Mouse (Mus musculus) heart, embryonic 11.5 days (tissue): ENCODE measurements around the gene Ust. TPM values are rescaled to one million over a fixed set of nuclear protein-coding genes. Genes with fewer than 3 reads are reported as not detected.
A peak's percentile ranks its signal among the peaks of the same experiment; 100 is the strongest.

ENCODE experiments used
- ATAC-seq: fragments of 200-750 bp; cut with Nextera tagmentation; replicated peaks from 2 replicates; pipeline ENCODE4 v1.8.0; 2017; ENCODE audit warnings: moderate library complexity; ENCODE audit not compliant: insufficient number of reproducible peaks, low FRiP score, low TSS enrichment
- H3K27ac ChIP-seq: fragments of 300-500 bp; sonication (generic); 2 replicates; pipeline ENCODE4 v1.5.1; 2014; ENCODE audit warnings: mild to moderate bottlenecking, low read depth, low read length
- H3K27me3 ChIP-seq: fragments of 300-500 bp; sonication (generic); 2 replicates; pipeline ENCODE4 v1.6.1; 2014; ENCODE audit warnings: mild to moderate bottlenecking, low read length, mixed read lengths; ENCODE audit not compliant: control insufficient read depth, insufficient read depth
- H3K36me3 ChIP-seq: fragments of 300-500 bp; sonication (generic); 2 replicates; pipeline ENCODE4 v1.6.1; 2014; ENCODE audit warnings: mild to moderate bottlenecking, low read length, moderate library complexity, mixed read lengths; ENCODE audit not compliant: control insufficient read depth, insufficient read depth
- H3K4me1 ChIP-seq: fragments of 300-500 bp; sonication (generic); 2 replicates; pipeline ENCODE4 v1.6.1; 2014; ENCODE audit warnings: low read length; ENCODE audit not compliant: control insufficient read depth, insufficient read depth
- H3K4me2 ChIP-seq: fragments of 300-500 bp; sonication (generic); 2 replicates; pipeline ENCODE4 v1.6.1; 2014; ENCODE audit warnings: mild to moderate bottlenecking, moderate library complexity
- H3K4me3 ChIP-seq: fragments of 300-500 bp; sonication (generic); 2 replicates; pipeline ENCODE4 v1.5.1; 2014; ENCODE audit warnings: low read depth, low read length
- H3K9ac ChIP-seq: fragments of 300-500 bp; sonication (generic); 2 replicates; pipeline ENCODE4 v1.6.1; 2014; ENCODE audit warnings: mild to moderate bottlenecking, low read depth, low read length, moderate library complexity
- H3K9me3 ChIP-seq: fragments of 300-500 bp; sonication (generic); replicated peaks from 2 replicates; pipeline ENCODE4 v1.6.1; 2016; ENCODE audit warnings: low read length; ENCODE audit not compliant: control insufficient read depth
- WGBS: fragments of 180-500 bp; shearing (Covaris S2); extraction: QIAGEN DNeasy Blood & Tissue Kit; methylation state at CpG from one replicate; pipeline ENCODE4 v1.1.7; 2014; ENCODE audit not compliant: insufficient replicate concordance; 5-methylcytosine and 5-hydroxymethylcytosine counted together
- polyA plus RNA-seq: library from polyadenylated mRNA; unstranded; fragments of >200 nt; fragmentation: Nextera tagmentation; extraction: Ambion mirVana; gene quantifications from 2 replicates; pipeline ENCODE4 v1.2.1, GENCODE M21; 2014

Ust gene
- polyA plus RNA-seq, 1 experiment from 2014 or later, result 2.5 TPM

DNA sequence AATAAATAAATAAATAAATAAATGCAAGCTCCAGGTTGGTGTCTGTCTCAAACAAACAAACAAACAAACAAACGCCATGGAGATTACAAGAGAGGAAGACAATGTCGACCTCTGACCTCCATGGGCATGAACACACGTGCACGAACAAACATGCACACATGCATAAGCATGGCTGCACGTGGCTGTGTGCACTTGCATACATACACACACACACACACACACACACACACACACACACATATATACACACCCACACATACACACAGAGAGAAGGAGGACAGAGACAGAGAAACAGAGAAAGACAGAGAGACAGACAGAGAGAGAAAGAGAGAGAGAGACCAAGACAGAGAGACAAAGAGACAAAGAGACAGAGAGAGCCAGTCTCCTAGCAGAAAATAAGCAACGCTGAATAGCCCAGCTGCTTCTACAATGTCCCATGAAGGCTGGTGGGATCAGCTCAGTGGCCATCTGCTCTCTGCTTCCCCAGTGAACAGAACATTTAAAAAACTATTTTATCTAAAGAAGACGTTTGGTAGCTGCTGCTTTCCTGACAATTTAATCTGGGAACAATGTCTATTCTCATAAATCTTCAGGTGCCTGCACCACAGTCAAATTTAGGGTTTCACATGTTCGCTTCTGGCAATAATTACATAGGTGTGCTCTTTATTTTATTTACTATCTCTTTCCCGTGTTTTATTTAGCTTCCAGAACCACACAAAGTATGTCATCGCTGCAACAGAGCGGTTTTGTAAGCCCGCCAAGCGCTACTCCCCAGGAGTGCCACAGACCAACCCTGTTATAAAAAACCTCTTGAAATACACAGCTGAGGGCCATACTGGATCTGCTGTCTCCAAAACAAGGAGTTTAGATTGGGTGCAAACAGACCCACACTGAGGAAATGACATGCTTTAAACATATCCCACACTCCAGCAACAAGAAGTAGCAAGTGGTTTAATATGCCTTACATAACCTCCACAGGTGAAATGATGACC lies 89.5 kb downstream of the Ust start:
- Histone ChIP-seq H3K4me1 (no peaks in the 10 kb centered on the region), H3K36me3 (no peaks in the 10 kb centered on the region), H3K4me3 (no peak overlapping the region), H3K4me2 (no peak overlapping the region), H3K9me3 (no peaks in the 10 kb centered on the region), H3K9ac (no peak overlapping the region), H3K27me3 (no peaks in the 10 kb centered on the region), H3K27ac (no peak overlapping the region)
- WGBS, result 80% methylated on average over 13 of the region's 13 CpGs
- no peak for ATAC-seq

- H3K9me3 ChIP-seq, result no peaks in the 10 kb centered on the region
- no peaks in the 10 kb centered on the region for H3K36me3 ChIP-seq
- no peak overlapping the region for H3K4me3 ChIP-seq
- H3K27ac ChIP-seq, result 0 out of 2 replicates have a peak overlapping the region, but pooled peaks have one; percentile 51
- no peaks in the 10 kb centered on the region for H3K4me1 ChIP-seq
- 0 out of 2 replicates have a peak overlapping the region, but pooled peaks have one; percentile 1 for H3K4me2 ChIP-seq
- ATAC-seq, result no peak
- WGBS, result 58% methylated on average over 12 of the region's 12 CpGs
- H3K27me3 ChIP-seq, result no peaks in the 10 kb centered on the region
- no peak overlapping the region for H3K9ac ChIP-seq
Measured at GRCm38 (mm10) chr10:8427671-8428364, 90.8 kb downstream of the Ust start.

- no peak overlapping the region for H3K4me2 ChIP-seq
- H3K4me3 ChIP-seq, result no peak overlapping the region
- no peaks in the 10 kb centered on the region for H3K36me3 ChIP-seq
- no peak for ATAC-seq
- H3K9me3 ChIP-seq, result no peaks in the 10 kb centered on the region
- no peaks in the 10 kb centered on the region for H3K4me1 ChIP-seq
- 71% methylated on average over 6 of the region's 6 CpGs for WGBS
- no peaks in the 10 kb centered on the region for H3K27me3 ChIP-seq
- H3K27ac ChIP-seq, result no peak overlapping the region
- no peak overlapping the region for H3K9ac ChIP-seq
Measured at GRCm38 (mm10) chr10:8419496-8420009, 99.1 kb downstream of the Ust start.

DNA sequence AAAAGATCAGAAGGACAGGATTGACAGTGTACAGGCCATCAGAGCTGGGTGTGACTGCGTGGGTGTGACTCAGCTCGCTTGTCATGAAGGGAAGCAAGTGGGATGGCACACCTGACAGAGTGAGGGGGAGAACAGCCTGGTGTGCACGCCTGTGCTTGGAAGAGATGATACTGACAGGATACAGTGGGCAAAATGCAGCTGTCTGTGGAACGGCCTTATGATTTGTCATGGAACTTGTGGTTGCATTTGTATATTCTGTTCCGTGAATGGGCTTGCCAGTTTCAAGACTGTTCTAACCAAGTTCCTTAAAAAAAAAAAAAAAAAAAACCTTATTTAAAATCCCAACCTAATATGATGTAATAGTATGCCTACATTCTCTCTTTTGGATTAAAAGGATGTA lies 103.2 kb downstream of the Ust start:
- Histone ChIP-seq H3K9ac (no peak overlapping the region), H3K4me1 (no peaks in the 10 kb centered on the region), H3K9me3 (no peaks in the 10 kb centered on the region), H3K27ac (no peak overlapping the region), H3K4me3 (no peak overlapping the region), H3K36me3 (no peaks in the 10 kb centered on the region), H3K27me3 (no peaks in the 10 kb centered on the region), H3K4me2 (no peak overlapping the region)
- ATAC-seq, result no peak
- WGBS, result 84% methylated on average over 5 of the region's 5 CpGs

GRCm38 (mm10) chr10:8415036-8415435 lies 103.6 kb downstream of the Ust start:
- H3K4me2 ChIP-seq, result no peak overlapping the region
- no peak overlapping the region for H3K4me3 ChIP-seq
- WGBS, result 88% methylated on average over 7 of the region's 7 CpGs
- ATAC-seq, result no peak
- no peaks in the 10 kb centered on the region for H3K9me3 ChIP-seq
- H3K27ac ChIP-seq, result no peak overlapping the region
- no peak overlapping the region for H3K9ac ChIP-seq
- H3K36me3 ChIP-seq, result no peaks in the 10 kb centered on the region
- H3K27me3 ChIP-seq, result no peaks in the 10 kb centered on the region
- H3K4me1 ChIP-seq, result no peaks in the 10 kb centered on the region

DNA sequence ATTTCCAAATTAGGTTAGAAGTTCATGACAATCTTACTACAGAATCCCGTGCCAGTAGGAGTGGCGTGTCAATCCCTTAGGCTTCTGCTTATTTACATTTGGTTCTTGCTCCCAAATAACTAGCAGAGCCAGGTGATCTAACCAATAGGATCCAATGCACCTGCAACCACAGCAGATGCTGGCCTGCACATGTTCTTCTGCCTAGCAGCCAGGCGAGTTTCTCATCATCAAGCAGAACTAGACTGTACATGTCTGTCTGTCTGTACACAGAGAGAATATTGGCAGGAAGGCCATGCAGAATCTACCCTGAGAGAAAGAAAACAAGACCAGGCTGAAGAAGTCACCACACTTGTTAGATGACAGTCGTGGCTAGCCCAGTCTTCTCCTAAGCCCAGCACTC lies 113.5 kb downstream of the Ust start:
- H3K4me3 ChIP-seq, result no peak overlapping the region
- H3K9ac ChIP-seq, result no peak overlapping the region
- no peak for ATAC-seq
- no peaks in the 10 kb centered on the region for H3K9me3 ChIP-seq
- H3K36me3 ChIP-seq, result no peaks in the 10 kb centered on the region
- no peaks in the 10 kb centered on the region for H3K4me1 ChIP-seq
- 74% methylated on average over 4 of the region's 4 CpGs for WGBS
- H3K27ac ChIP-seq, result no peak overlapping the region
- no peaks in the 10 kb centered on the region for H3K27me3 ChIP-seq
- H3K4me2 ChIP-seq, result no peak overlapping the region

GRCm38 (mm10) chr10:8392226-8392625 lies 126.4 kb downstream of the Ust start:
- WGBS, result 79% methylated on average over 2 of the region's 2 CpGs
- Histone ChIP-seq H3K9me3 (no peaks in the 10 kb centered on the region), H3K36me3 (no peaks in the 10 kb centered on the region), H3K27ac (no peak overlapping the region), H3K4me1 (no peaks in the 10 kb centered on the region), H3K4me3 (no peak overlapping the region), H3K4me2 (no peak overlapping the region), H3K27me3 (no peaks in the 10 kb centered on the region), H3K9ac (no peak overlapping the region)
- ATAC-seq, result no peak

DNA sequence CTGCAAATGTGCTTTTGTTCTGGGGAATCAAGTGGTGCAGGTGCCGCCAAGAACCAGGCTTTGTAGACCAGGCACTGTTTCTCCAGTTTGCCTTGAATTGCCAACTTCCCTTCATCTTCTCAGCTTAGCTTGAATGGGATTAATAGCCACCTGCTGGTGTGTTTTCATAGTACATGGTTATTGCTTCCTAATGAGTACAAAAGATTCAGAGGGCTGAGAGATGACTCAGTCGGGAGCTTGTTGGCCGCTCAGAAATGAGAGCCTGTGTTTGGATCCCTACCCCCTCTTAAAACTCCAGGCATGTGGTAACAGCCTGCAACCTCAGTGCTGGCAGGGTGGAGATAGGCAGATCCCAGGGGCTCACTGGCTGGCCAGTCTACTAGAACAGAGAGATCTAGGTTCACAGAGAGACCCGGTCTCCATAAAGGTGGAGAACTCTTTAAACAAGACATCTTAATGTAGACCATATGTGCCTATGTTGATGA lies 127.3 kb downstream of the Ust start:
- no peaks in the 10 kb centered on the region for H3K27me3 ChIP-seq
- H3K36me3 ChIP-seq, result no peaks in the 10 kb centered on the region
- no peak overlapping the region for H3K27ac ChIP-seq
- WGBS, result 74% methylated on average over 4 of the region's 4 CpGs
- H3K4me3 ChIP-seq, result no peak overlapping the region
- H3K4me1 ChIP-seq, result no peaks in the 10 kb centered on the region
- H3K4me2 ChIP-seq, result no peak overlapping the region
- no peaks in the 10 kb centered on the region for H3K9me3 ChIP-seq
- no peak for ATAC-seq
- no peak overlapping the region for H3K9ac ChIP-seq
